Mouse (Mus musculus): ENCODE data around the gene Lrrc20. TPM values are rescaled to one million over a fixed set of nuclear protein-coding genes. Genes with fewer than 3 reads are reported as not detected.

The Lrrc20 gene
- polyA plus RNA-seq, 1 experiment from 2014 or later = 9.7 TPM

DNA sequence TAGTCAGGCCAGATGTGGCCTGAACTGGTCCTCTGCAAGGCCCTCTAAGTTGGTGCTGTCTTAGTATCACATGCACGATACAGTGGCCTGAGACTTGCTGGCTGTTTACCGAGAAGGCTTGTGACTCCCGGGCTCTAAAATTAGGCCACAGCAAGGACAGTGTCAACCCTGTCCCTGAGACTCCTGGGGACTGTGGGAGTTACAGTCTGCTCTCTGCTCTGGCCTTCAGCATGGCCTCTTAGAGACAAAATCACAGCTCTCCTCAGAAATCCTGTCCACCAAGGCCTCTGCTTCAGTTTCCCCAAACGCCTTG, 152.3 kb downstream of the Lrrc20 start:
- H3K27ac ChIP-seq (replicated peaks; ENCODE audit: low read depth, low read length) = no peak overlapping the region
- no peak for ATAC-seq (ENCODE audit: low read depth)
- 73% methylated on average over 4 of the region's 4 CpGs for WGBS

More for the DNA sequence above, 152.3 kb downstream of the Lrrc20 start:
- Histone ChIP-seq H3K9ac (ENCODE audit: low read depth, low read length) (no peak overlapping the region), H3K4me3 (ENCODE audit: low read depth, low read length) (no peak overlapping the region), H3K9me3 (ENCODE audit: control insufficient read depth, low read length) (no peaks in the 10 kb centered on the region), H3K27me3 (replicated peaks; ENCODE audit: control insufficient read depth, insufficient read depth, low read length) (peaks cover 24% of the 10 kb centered on the region), H3K4me2 (ENCODE audit: low read depth, low read length) (no peak overlapping the region), H3K4me1 (ENCODE audit: control insufficient read depth, insufficient read depth, low read length) (peaks cover 11% of the 10 kb centered on the region), H3K36me3 (ENCODE audit: control insufficient read depth, insufficient read depth, low read length) (no peaks in the 10 kb centered on the region)
- no peak for DNase-seq (ENCODE audit: low spot score)

Other genes starting within 250 kb of the Lrrc20 start
- 7.2 and 7.3 TPM in 2 replicates for gene Adamts14, start 202.4 kb upstream of the Lrrc20 start, polyA plus RNA-seq (2014; fragmentation: Nextera tagmentation; extraction: Ambion mirVana)
- 0.14 TPM in 1 of 2 replicates, not detected in the other for gene Prf1, start 178.0 kb upstream of the Lrrc20 start, polyA plus RNA-seq (2014; fragmentation: Nextera tagmentation; extraction: Ambion mirVana)
- gene Pald1, start 92.3 kb upstream of the Lrrc20 start, polyA plus RNA-seq (2014; fragmentation: Nextera tagmentation; extraction: Ambion mirVana) = 20.7 and 21.1 TPM in 2 replicates
- 0.10 and 0.13 TPM in 2 replicates for gene Nodal, start 57.8 kb upstream of the Lrrc20 start, polyA plus RNA-seq (2014; fragmentation: Nextera tagmentation; extraction: Ambion mirVana)
- 43.3 and 46.9 TPM in 2 replicates for gene Eif4ebp2, start 23.1 kb upstream of the Lrrc20 start, polyA plus RNA-seq (2014; fragmentation: Nextera tagmentation; extraction: Ambion mirVana)
- gene Npffr1, start 119.7 kb downstream of the Lrrc20 start, polyA plus RNA-seq (2014; fragmentation: Nextera tagmentation; extraction: Ambion mirVana) = 0.06 and 0.08 TPM in 2 replicates
- gene Ppa1, start 172.8 kb downstream of the Lrrc20 start, polyA plus RNA-seq (2014; fragmentation: Nextera tagmentation; extraction: Ambion mirVana) = 158 and 162 TPM in 2 replicates
- 338 and 352 TPM in 2 replicates for gene Sar1a, start 204.5 kb downstream of the Lrrc20 start, polyA plus RNA-seq (2014; fragmentation: Nextera tagmentation; extraction: Ambion mirVana)
- gene Tysnd1, start 219.7 kb downstream of the Lrrc20 start, polyA plus RNA-seq (2014; fragmentation: Nextera tagmentation; extraction: Ambion mirVana) = 33.4 and 36.3 TPM in 2 replicates
- gene Aifm2, start 239.5 kb downstream of the Lrrc20 start, polyA plus RNA-seq (2014; fragmentation: Nextera tagmentation; extraction: Ambion mirVana) = 13.0 and 13.8 TPM in 2 replicates

All from embryonic facial prominence, embryonic 14.5 days (tissue).